Mouse (Mus musculus): Measurements from ENCODE around the gene Micu2. TPM values are rescaled to one million over a fixed set of nuclear protein-coding genes. Genes with fewer than 3 reads are reported as not detected.

Micu2 gene
- 64.0 TPM for polyA plus RNA-seq (2017; shearing (Covaris generic))

GRCm38 (mm10) chr14:57998526-57999401 is at the start of gene Micu2:
Gene Micu2, minus strand, starts transcription at chr14:57999262.

DNA sequence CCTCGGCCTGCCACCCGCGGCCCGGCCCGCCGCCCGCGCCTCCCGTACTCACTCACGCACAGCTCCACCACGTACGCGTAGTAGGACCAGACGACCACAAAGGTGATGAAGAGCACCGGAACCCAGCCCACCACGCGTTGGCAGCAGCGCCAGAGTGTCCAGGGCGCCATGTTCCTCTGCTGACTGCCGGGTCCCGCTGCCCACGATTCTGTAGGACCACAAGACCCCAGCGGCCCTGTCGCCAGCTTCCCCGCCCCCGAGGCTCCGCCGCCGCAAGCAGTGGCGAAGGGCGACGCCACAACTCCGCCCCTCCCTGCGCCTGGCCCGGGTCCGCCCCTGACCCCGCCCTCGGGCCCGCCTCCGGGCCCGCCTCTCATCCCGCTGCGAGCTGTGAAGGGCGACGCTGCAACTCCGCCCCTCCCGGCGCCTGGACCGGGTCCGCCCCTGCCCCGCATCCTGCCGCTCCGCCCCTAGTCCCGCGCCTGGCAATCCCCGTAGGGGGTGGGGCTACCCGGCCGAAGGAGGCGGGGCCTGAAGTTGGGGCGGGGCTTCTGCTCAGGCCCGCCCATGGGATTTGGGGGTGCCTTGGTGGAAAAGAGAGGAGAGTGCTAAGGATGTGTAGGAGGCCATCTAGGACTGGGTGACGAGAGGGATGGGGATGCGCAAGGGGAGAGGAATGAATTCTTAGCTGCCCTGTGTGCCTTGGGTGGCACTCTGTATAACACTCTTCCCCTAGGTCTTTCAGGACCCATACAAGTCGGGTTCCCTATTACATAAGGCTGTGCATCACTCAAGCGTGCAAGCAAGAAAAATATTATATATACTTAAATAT is 108.8 kb downstream of the Micu2 start, which contains the start of gene Zdhhc20:
TSS of gene Zdhhc20 (minus strand) at position 266 of the 832 bp plus-strand sequence.

Other genes with a start within 250 kb of the Micu2 start
- 110 TPM for gene Lats2, start 240.9 kb downstream of the Micu2 start, polyA plus RNA-seq (2017; shearing (Covaris generic))
- 298 TPM for gene Sap18, start 201.1 kb downstream of the Micu2 start, polyA plus RNA-seq (2017; shearing (Covaris generic))
- 1.4 TPM for gene Ska3, start 173.1 kb downstream of the Micu2 start, polyA plus RNA-seq (2017; shearing (Covaris generic))
- gene Mrpl57, start 173.0 kb downstream of the Micu2 start, polyA plus RNA-seq (2017; shearing (Covaris generic)): 71.8 TPM
- 148 TPM for gene Zdhhc20, start 109.0 kb downstream of the Micu2 start, polyA plus RNA-seq (2017; shearing (Covaris generic))
- not detected for gene Fgf9, start 71.3 kb upstream of the Micu2 start, polyA plus RNA-seq (2017; shearing (Covaris generic))